Mouse (Mus musculus) embryo, embryonic 9.5 days (tissue): ENCODE measurements around the gene Ccn6.

ENCODE experiments used
- DNase-seq: peaks from one replicate; pipeline ENCODE4 v3.0.0-alpha.2; 2017; ENCODE audit errors: extremely low spot score

The Ccn6 gene

GRCm38 (mm10) chr10:39161406-39161805 is 2.2 kb downstream of the Ccn6 start:
- no peak for DNase-seq

GRCm38 (mm10) chr10:39158306-39158705 is 5.3 kb downstream of the Ccn6 start:
- no peak for DNase-seq

- no peak for DNase-seq
Measured at GRCm38 (mm10) chr10:39157321-39157720, 6.3 kb downstream of the Ccn6 start.

- DNase-seq, result no peak
Measured at GRCm38 (mm10) chr10:39156719-39157118, 6.9 kb downstream of the Ccn6 start.

- DNase-seq, result no peak
Measured at GRCm38 (mm10) chr10:39142216-39142615, 21.4 kb downstream of the Ccn6 start.

GRCm38 (mm10) chr10:39141401-39141800 is 22.2 kb downstream of the Ccn6 start:
- no peak for DNase-seq

- DNase-seq, result no peak
Measured at GRCm38 (mm10) chr10:39140843-39141242, 22.8 kb downstream of the Ccn6 start.

- DNase-seq, result no peak
Measured at GRCm38 (mm10) chr10:39138761-39139160, 24.8 kb downstream of the Ccn6 start.

- DNase-seq, result no peak
Measured at GRCm38 (mm10) chr10:39137766-39138165, 25.8 kb downstream of the Ccn6 start.

GRCm38 (mm10) chr10:39133462-39134310 is 29.9 kb downstream of the Ccn6 start, which contains the start of the genes Fam229b and Tube1:
TSS of gene Fam229b (minus strand) at chr10:39133914.
TSS of gene Tube1 (plus strand) at chr10:39133976.
- DNase-seq, result peak; percentile 86

GRCm38 (mm10) chr10:39121412-39121811 is 42.2 kb downstream of the Ccn6 start:
- DNase-seq, result no peak

- no peak for DNase-seq
Measured at GRCm38 (mm10) chr10:39109489-39109874, 54.1 kb downstream of the Ccn6 start.

- no peak for DNase-seq
Measured at GRCm38 (mm10) chr10:39108837-39109488, 54.6 kb downstream of the Ccn6 start.

GRCm38 (mm10) chr10:39106935-39107334 is 56.7 kb downstream of the Ccn6 start:
- DNase-seq, result no peak

- DNase-seq, result no peak
Measured at GRCm38 (mm10) chr10:39106413-39106812, 57.2 kb downstream of the Ccn6 start.

GRCm38 (mm10) chr10:39104803-39105449 is 58.7 kb downstream of the Ccn6 start:
- no peak for DNase-seq
